Mouse (Mus musculus): ENCODE results near the gene Ppp2r5c.
A peak's percentile ranks its signal among the peaks of the same experiment; 100 is the strongest.

Ppp2r5c gene

GRCm38 (mm10) chr12:110442238-110442637 is 4.7 kb upstream of the Ppp2r5c start:
- DNase-seq (ENCODE audit: low spot score): no peak

- no peak for DNase-seq (ENCODE audit: low spot score)
Measured at GRCm38 (mm10) chr12:110444530-110444929, 2.4 kb upstream of the Ppp2r5c start.

GRCm38 (mm10) chr12:110445775-110446174 is 1.1 kb upstream of the Ppp2r5c start:
- DNase-seq (ENCODE audit: low spot score): no peak

- DNase-seq (ENCODE audit: low spot score): peak; percentile 24
Measured at GRCm38 (mm10) chr12:110447306-110447705, 386 bp downstream of the Ppp2r5c start.

GRCm38 (mm10) chr12:110448767-110449166 is 1.8 kb downstream of the Ppp2r5c start:
- DNase-seq (ENCODE audit: low spot score): no peak

DNA sequence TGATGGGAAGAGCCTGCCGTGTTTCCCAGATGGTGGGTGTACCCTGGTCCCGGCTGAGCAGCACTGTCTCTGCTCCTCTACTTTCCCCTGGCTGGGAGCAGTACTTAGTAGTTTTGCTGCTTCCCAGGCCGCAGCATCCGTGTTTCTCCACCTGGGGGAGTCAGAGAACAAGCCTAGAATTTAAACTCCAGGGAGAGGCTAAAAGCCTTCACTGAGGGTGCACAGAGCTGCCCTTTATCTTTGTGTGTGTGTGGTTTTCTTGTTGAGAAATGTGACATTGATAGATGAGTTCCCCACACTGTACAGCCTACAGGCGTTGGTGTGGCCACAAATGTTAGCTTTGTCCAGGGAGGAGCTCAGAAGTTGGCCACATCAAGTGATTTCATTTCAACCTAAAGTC is 7.3 kb downstream of the Ppp2r5c start:
- peak; percentile 68 for DNase-seq (ENCODE audit: low spot score)

DNA sequence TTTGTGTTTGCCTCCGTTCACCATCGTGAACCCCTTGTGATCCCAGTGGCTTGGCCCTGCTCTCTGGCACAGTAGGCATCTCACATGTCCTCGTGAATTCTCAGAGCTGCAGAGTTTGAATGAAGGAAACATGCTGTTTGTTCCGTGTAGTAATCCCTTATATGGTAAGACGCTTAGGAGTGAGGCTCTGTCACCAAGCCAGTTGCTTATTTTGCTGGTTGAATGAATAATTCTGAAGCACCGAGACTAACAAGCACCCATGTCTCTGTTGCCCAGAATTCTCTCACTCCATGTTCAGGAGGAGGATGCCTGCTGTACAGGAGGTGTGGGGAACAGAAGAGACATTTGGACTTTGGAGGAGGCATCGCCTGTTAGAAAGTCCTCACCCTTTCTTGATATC is 9.1 kb downstream of the Ppp2r5c start:
- DNase-seq (ENCODE audit: low spot score): no peak

DNA sequence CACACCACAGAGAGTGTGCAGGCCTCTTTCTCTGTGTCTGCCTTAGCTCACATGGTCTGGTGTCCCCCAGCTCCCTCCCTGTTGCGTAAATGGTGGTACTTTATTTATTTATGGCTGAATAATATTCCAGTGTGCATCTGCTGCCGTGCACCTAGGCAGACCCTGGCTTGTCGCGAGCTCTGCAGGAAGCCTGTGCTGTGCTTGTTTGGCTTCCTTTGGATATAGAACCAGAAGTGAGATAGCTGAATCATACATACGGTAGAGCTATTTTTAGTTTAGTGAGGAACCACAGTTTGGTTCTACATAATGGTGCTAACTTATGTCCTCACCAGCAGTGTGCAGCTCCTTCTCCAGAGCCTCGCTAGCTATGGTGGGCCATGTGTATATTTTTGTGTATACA is 11.7 kb downstream of the Ppp2r5c start:
- no peak for DNase-seq (ENCODE audit: low spot score)

DNA sequence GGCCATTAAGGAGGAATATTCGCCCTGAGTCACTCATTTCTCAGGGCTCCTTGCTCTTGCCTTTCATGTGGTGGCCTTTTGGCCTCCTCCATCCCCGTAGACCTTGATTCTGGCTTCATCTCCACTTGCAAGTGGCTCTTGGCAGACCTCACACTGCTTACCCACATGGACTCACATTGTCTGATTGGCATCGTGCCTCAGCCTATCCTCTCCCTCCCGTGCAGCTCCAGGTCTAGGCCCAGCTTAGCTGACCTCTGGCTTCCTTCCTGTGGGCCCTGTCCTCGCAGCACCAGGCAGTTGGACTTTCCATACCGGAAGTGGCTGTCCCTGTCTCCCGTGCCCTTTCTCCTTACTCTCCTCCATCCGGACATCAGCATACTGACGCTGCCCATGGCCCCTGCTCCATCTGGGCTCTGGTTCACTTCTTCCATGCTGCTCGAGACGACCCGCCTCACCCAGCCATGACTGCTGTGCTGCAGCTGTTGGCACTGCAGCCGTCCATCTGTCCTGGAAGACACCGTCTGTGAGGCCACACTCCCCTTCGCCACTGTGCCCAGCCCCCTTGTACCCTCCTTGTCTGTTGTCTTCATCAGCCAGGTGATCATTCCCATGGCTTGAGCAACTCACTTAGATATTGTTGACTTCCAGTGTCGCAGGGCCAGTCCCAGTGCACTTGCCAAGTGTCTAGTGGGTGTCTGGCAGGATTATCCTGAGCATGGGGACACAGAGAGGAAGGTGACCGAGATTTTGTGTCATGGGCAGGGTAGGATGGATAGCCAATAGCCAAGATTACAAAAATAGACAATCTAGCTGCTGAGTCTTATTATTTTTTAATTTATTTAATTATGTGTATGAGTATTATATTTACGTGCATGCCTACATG is 13.7 kb downstream of the Ppp2r5c start:
- no peak for DNase-seq (ENCODE audit: low spot score)

DNA sequence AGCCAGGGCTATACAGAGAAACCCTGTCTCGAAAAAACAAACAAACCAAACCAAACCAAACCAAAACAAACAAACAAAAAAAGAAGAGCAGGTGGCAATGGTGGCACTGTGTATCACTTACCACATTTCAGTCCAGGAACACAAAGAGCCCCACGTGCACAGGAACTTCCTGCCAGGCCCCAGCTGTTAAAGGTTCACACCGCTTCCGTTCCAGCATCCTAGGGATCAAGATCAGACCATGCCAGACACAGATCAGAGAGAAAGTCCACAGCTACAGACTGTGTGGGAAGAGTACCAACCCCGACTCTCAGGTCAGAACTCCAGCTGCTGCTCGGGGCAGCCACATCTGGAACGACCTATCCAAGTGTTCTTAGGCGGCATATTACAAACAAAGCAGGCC is 16.8 kb downstream of the Ppp2r5c start:
- DNase-seq (ENCODE audit: low spot score): no peak

DNA sequence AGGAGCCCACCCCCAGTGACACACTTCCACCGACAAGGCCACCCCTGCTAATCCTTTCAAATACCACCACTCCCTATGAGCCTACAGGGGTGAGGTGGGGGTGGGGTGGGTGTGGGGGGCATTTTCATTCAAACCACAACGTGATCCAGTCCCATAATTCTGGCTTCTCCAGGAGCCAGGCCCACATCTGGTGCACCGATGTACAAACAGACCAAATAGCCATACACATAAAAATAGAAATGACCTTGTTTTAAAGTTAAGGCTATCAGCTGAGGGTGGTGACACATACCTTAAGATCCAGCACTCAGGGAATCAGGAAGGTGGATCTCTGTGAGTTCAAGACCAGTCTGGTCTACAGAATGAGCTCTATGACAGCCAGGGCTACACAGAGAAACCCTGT is 24.5 kb downstream of the Ppp2r5c start:
- no peak for DNase-seq (ENCODE audit: low spot score)

DNA sequence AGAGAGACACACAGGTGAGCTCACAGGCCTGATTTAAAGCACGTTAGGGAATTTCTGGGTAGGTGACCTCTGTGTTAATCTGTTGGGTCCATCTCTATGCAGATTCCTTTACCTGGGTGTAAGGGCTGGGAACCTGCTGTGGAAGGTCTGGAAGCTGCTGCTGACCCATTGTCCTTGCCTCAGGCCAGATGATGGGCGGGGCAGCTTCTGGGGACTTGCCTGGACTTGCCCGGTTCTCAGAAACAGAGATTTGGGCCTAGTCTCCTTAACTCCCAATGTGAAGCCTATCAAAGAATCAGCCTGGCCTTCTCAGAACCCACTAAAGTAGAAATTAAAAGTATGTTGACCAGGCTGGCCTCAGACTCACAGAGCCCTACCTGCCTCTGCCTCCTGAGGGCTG is 25.3 kb downstream of the Ppp2r5c start:
- no peak for DNase-seq (ENCODE audit: low spot score)

DNA sequence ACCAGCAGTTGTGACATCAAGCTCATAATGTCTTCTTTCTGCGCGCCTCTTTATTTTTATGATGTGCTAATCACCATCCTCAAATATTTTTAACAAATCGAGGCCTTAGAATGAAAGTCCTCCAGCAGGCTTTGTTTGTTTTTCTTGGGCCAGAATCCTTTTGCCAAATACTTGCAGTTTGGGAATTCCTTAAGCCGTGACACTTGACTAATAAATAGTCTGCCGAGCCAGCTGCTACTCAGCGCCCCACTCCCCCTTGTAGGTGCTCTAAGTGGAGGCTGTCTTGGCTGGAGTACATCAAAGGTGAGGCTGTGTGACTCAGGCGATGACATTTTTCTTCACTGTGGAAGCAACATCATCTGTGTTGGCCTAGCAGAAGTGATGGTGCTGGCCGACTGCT is 27.6 kb downstream of the Ppp2r5c start:
- DNase-seq (ENCODE audit: low spot score): no peak

GRCm38 (mm10) chr12:110476561-110476960 is 29.6 kb downstream of the Ppp2r5c start:
- DNase-seq (ENCODE audit: low spot score): no peak

DNA sequence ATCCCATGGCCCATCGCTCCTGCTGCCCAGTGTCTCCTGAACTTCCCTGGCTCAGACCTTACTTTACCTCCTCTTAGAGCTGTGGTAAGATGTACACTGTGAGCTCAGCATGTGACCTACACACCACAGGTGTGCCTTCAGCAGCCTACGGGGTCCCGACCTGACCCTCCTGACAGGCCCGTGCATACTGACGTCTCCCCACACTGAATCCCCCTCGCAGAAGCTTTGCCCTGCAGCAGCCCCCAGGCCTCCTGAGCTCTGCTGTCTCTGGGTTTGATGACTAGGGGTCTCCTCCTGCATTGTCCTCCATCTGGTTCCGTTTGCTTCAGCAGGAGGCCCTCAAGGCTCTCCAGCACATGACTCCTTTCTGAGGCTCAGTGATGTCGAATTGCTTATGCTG is 31.0 kb downstream of the Ppp2r5c start:
- no peak for DNase-seq (ENCODE audit: low spot score)

GRCm38 (mm10) chr12:110478601-110479008 is 31.7 kb downstream of the Ppp2r5c start:
- DNase-seq (ENCODE audit: low spot score): no peak

- DNase-seq (ENCODE audit: low spot score): no peak
Measured at GRCm38 (mm10) chr12:110479268-110479667, 32.3 kb downstream of the Ppp2r5c start.

DNA sequence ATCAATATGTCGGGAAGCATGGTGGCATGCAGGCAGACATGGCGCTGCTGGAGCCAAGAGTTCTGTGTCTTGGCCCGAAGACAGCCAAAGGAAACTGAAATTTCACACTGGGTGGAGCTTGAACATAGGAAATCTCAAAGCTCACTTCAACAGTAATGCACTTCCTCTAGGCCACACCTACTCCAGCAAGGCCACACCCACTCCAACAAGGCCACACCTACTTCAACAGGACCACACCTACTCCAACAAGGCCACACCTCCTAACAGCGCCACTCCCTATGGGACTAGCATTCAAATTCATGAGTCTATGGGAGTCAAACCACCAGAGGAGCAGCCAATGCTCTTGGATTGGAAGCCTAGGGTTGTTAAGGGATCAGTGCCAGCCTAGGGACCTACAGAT is 33.8 kb downstream of the Ppp2r5c start:
- no peak for DNase-seq (ENCODE audit: low spot score)

DNA sequence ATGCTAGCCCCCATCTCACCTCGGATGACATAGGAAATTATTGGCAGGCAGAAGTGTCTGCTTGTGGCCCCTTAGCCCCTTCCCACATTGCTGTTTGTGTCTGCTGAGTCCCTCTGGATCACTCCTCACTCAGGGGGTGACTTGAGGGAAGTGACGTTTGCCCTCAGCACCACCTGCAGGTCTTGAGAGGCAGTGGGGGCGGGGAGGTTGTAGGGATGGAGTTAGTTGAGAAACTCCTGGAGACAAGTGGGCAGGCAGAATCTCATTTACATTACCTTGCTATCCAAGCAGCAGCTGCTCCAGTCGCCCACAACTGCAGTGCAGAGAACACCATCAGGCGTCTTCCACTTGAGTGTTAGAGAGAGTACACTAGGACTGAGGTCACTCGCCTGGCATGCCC is 36.8 kb downstream of the Ppp2r5c start:
- DNase-seq (ENCODE audit: low spot score): no peak

DNA sequence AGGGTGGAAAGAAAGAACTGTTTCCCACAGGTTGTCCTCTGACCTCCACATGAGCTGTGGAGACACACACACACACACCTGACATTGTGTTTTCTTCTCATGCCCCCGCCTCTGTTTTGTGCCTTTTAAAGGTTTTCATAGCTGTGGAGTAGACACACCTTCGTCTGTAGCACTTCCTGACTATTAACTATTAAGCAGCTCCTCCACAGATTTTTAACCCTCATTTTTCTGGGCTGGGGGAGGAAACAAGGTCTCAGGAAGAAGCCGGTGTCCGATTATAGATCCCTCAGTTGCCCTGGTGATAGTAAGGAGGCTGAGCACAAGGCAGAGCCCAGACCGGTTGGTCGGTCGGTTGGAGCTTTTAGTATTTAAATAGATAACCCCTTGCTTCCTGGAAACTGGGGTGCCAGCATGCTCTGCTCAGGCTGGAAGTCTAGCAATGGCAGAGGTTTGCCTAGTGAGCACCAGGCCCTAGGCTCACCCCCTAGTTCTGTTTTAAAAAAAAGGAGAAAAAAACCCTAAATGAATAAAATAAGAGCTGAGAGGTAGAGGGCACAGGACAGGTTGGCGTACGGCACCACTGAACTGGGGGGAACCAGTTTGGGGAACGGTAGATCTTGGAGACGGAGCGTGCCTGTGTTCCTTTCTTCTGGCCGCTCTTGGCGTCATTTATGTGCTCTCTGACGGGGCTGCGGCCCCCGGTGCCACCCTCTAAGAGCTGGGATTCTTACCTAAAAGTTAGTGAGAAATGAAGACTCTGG is 38.1 kb downstream of the Ppp2r5c start:
- DNase-seq (ENCODE audit: low spot score): no peak

- peak; percentile 65 for DNase-seq (ENCODE audit: low spot score)
Measured at GRCm38 (mm10) chr12:110485585-110486331, 38.8 kb downstream of the Ppp2r5c start.

GRCm38 (mm10) chr12:110486852-110487251 is 39.9 kb downstream of the Ppp2r5c start:
- DNase-seq (ENCODE audit: low spot score): no peak

GRCm38 (mm10) chr12:110488031-110488430 is 41.1 kb downstream of the Ppp2r5c start:
- DNase-seq (ENCODE audit: low spot score): no peak
